Mouse (Mus musculus) MEL (cell line): ENCODE results near the gene Pcnx2. TPM values are rescaled to one million over a fixed set of nuclear protein-coding genes. Genes with fewer than 3 reads are reported as not detected.
A peak's percentile ranks its signal among the peaks of the same experiment; 100 is the strongest.

Experiments used
- DNase-seq: peaks from one replicate; pipeline ENCODE4 v3.0.0; 2011; ENCODE audit warnings: low read depth, low spot score
- H3K27ac ChIP-seq: 2 replicates; pipeline ENCODE4 v1.5.1; 2012; ENCODE audit warnings: low read depth, mild to moderate bottlenecking, control low read depth, low read length, moderate library complexity; ENCODE audit not compliant: control insufficient read depth
- H3K27me3 ChIP-seq, 2 experiments: fragments of 150-350 bp in 1 of 2; sonication (generic) in 1 of 2; 2 replicates each; pipeline ENCODE4 v1.6.1; 2012; ENCODE audit warnings: low read length in 2 of 2, mild to moderate bottlenecking in 2 of 2, improper control_type of control experiment in 1 of 2, moderate library complexity in 1 of 2; ENCODE audit not compliant: insufficient read depth in 2 of 2, control insufficient read depth in 1 of 2
- H3K36me3 ChIP-seq, 2 experiments: 2 replicates each; pipeline ENCODE4 v1.6.1; 2012 to 2014; ENCODE audit warnings: low read length in 2 of 2, improper control_type of control experiment in 1 of 2, inconsistent platforms in 1 of 2, mild to moderate bottlenecking in 1 of 2; ENCODE audit not compliant: insufficient read depth in 2 of 2, control insufficient read depth in 1 of 2
- H3K4me1 ChIP-seq, 2 experiments: fragments of 150-350 bp in 1 of 2; sonication (generic) in 1 of 2; 2 replicates each; pipeline ENCODE4 v1.6.1; 2012; ENCODE audit warnings: low read length in 2 of 2, improper control_type of control experiment in 1 of 2, mild to moderate bottlenecking in 1 of 2; ENCODE audit not compliant: insufficient read depth in 2 of 2, control insufficient read depth in 1 of 2
- H3K4me3 ChIP-seq, 2 experiments: fragments of 150-350 bp in 1 of 2; sonication (generic) in 1 of 2; 2 replicates each; pipeline ENCODE4 v1.5.1; 2012; ENCODE audit warnings: low read depth in 2 of 2, low read length in 2 of 2, mild to moderate bottlenecking in 2 of 2, moderate library complexity in 2 of 2, control low read depth in 1 of 2, improper control_type of control experiment in 1 of 2; ENCODE audit not compliant: control insufficient read depth in 1 of 2, insufficient read depth in 1 of 2
- H3K79me2 ChIP-seq: 2 replicates; pipeline ENCODE4 v1.6.1; 2012; ENCODE audit warnings: mild to moderate bottlenecking, low read length, moderate library complexity; ENCODE audit not compliant: control insufficient read depth, poor library complexity, insufficient read depth
- H3K9ac ChIP-seq: 2 replicates; pipeline ENCODE4 v1.6.1; 2012; ENCODE audit warnings: low read depth, mild to moderate bottlenecking, control low read depth, low read length, moderate library complexity; ENCODE audit not compliant: control insufficient read depth, poor library complexity, severe bottlenecking
- H3K9me3 ChIP-seq: fragments of 150-350 bp; sonication (generic); replicated peaks from 2 replicates; pipeline ENCODE4 v1.6.1; 2012; ENCODE audit warnings: mild to moderate bottlenecking, low read length, improper control_type of control experiment, moderate library complexity; ENCODE audit not compliant: insufficient read depth
- BHLHE40 ChIP-seq: IDR thresholded peaks from 2 replicates; pipeline ENCODE4 v1.6.1; 2012; ENCODE audit warnings: low read depth, mild to moderate bottlenecking, inconsistent platforms, low read length, improper control_type of control experiment, borderline replicate concordance
- CHD1 ChIP-seq: IDR thresholded peaks from 2 replicates; pipeline ENCODE4 v1.6.1; 2012; ENCODE audit warnings: low read depth, mild to moderate bottlenecking, inconsistent platforms, low read length, improper control_type of control experiment
- CTCF ChIP-seq, 3 experiments: IDR thresholded peaks in 2 of 3; conservative IDR thresholded peaks in 1 of 3; 2 replicates each; pipeline ENCODE4 v1.5.1; 2011 to 2012; ENCODE audit warnings: low read length in 3 of 3, low read depth in 2 of 3, mild to moderate bottlenecking in 2 of 3, improper control_type of control experiment in 1 of 3, inconsistent platforms in 1 of 3, mixed read lengths in 1 of 3, moderate library complexity in 1 of 3; ENCODE audit not compliant: control insufficient read depth in 1 of 3, insufficient read depth in 1 of 3, poor library complexity in 1 of 3, severe bottlenecking in 1 of 3
- E2F4 ChIP-seq: IDR thresholded peaks from 2 replicates; pipeline ENCODE4 v1.6.1; 2011; ENCODE audit warnings: low read depth, low read length, improper control_type of control experiment, borderline replicate concordance
- ETS1 ChIP-seq: IDR thresholded peaks from 2 replicates; pipeline ENCODE4 v1.6.1; 2012; ENCODE audit warnings: low read depth, mild to moderate bottlenecking, inconsistent platforms, low read length, improper control_type of control experiment, moderate library complexity
- GABPA ChIP-seq: IDR thresholded peaks from 2 replicates; pipeline ENCODE4 v1.6.1; 2012; ENCODE audit warnings: low read depth, mild to moderate bottlenecking, inconsistent platforms, low read length, improper control_type of control experiment, moderate library complexity
- HCFC1 ChIP-seq: IDR thresholded peaks from 2 replicates; pipeline ENCODE4 v1.6.1; 2012; ENCODE audit warnings: low read depth, mild to moderate bottlenecking, inconsistent platforms, low read length, improper control_type of control experiment, moderate library complexity
- JUND ChIP-seq: IDR thresholded peaks from 2 replicates; pipeline ENCODE4 v1.6.1; 2011; ENCODE audit warnings: low read depth, mild to moderate bottlenecking, improper control_type of control experiment, low read length
- KAT2A ChIP-seq: conservative IDR thresholded peaks from 2 replicates; pipeline ENCODE4 v1.6.1; 2012; ENCODE audit warnings: low read depth, low read length, improper control_type of control experiment, inconsistent platforms
- MAFK ChIP-seq: IDR thresholded peaks from 2 replicates; pipeline ENCODE4 v1.6.1; 2011; ENCODE audit warnings: low read depth, mild to moderate bottlenecking, low read length, improper control_type of control experiment, borderline replicate concordance
- MEF2A ChIP-seq: IDR thresholded peaks from 2 replicates; pipeline ENCODE4 v1.6.1; 2014; ENCODE audit warnings: low read depth, mild to moderate bottlenecking, inconsistent platforms, low read length, improper control_type of control experiment; ENCODE audit not compliant: poor library complexity, insufficient replicate concordance, severe bottlenecking; ENCODE audit errors: extremely low read depth
- MYB ChIP-seq: IDR thresholded peaks from 2 replicates; pipeline ENCODE4 v1.6.1; 2011; ENCODE audit warnings: mild to moderate bottlenecking, low read depth, low read length, improper control_type of control experiment
- POLR2A ChIP-seq, 2 experiments: IDR thresholded peaks; 2 replicates each; pipeline ENCODE4 v1.6.1; 2011 to 2012; ENCODE audit warnings: low read length in 2 of 2, mild to moderate bottlenecking in 2 of 2, control low read depth in 1 of 2, improper control_type of control experiment in 1 of 2, low read depth in 1 of 2, moderate library complexity in 1 of 2; ENCODE audit not compliant: control insufficient read depth in 1 of 2, insufficient read depth in 1 of 2, poor library complexity in 1 of 2
- POLR2AphosphoS5 ChIP-seq: IDR thresholded peaks from 2 replicates; pipeline ENCODE4 v1.6.1; 2012; ENCODE audit warnings: low read depth, borderline replicate concordance, mild to moderate bottlenecking, inconsistent platforms, low read length, moderate library complexity, mixed read lengths
- SIN3A ChIP-seq: IDR thresholded peaks from 2 replicates; pipeline ENCODE4 v1.6.1; 2012; ENCODE audit warnings: low read length, improper control_type of control experiment, inconsistent platforms
- SMC3 ChIP-seq: IDR thresholded peaks from 2 replicates; pipeline ENCODE4 v1.6.1; 2011; ENCODE audit warnings: low read depth, low read length, improper control_type of control experiment
- TBP ChIP-seq: IDR thresholded peaks from 2 replicates; pipeline ENCODE4 v1.8.0; 2011; ENCODE audit warnings: low read depth, low read length, improper control_type of control experiment
- USF1 ChIP-seq: IDR thresholded peaks from 2 replicates; pipeline ENCODE4 v1.6.1; 2014; ENCODE audit warnings: low read depth, mild to moderate bottlenecking, inconsistent platforms, low read length, improper control_type of control experiment, moderate library complexity
- ZC3H11A ChIP-seq: IDR thresholded peaks from 2 replicates; pipeline ENCODE4 v1.6.1; 2012; ENCODE audit warnings: low read depth, mild to moderate bottlenecking, inconsistent platforms, low read length, improper control_type of control experiment
- ZNF384 ChIP-seq: IDR thresholded peaks from 2 replicates; pipeline ENCODE4 v1.6.1; 2012; ENCODE audit warnings: low read depth, mild to moderate bottlenecking, inconsistent platforms, low read length, improper control_type of control experiment
- polyA plus RNA-seq, 2 experiments: library from polyadenylated mRNA; stranded (reverse) in 1 of 2; unstranded in 1 of 2; fragments of >175 nt in 1 of 2; fragments of >200 nt in 1 of 2; gene quantifications; 2 replicates each; pipeline versions ENCODE4 v1.2.1 to v1.2.4; 2012; ENCODE audit warnings: low replicate concordance in 2 of 2, low read depth in 1 of 2; ENCODE audit not compliant: insufficient read length in 2 of 2, insufficient read depth in 1 of 2, missing spikeins in 1 of 2
- total RNA-seq: library from RNA; depleted of rRNA; stranded (reverse); fragments of 300-350 nt; gene quantifications from 2 replicates; pipeline ENCODE4 v1.2.3, GENCODE M21; 2012

The Pcnx2 gene
- total and polyA plus RNA-seq, 3 experiments: 0.04 TPM; not detected in 2

DNA sequence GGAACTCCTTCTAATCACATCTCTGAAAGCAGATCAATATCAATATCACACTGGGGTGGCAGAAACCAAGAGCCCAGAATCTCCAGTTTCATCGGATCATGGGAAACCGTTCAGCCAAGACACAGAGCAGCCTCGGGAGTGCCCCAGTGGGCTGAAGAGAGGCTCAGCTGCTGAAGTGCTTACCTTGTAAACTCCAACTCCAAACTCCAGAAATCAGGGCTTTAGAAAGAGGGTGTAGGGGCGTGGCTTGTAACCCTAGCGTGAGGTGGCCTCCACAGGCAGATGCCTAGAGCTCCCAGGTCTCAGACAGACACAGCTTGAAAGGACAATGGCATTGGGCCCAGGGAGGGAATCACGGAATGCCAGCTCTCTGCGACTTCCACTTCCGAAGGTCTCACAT, 170.3 kb downstream of the Pcnx2 start:
- H3K9me3 ChIP-seq: no peaks in the 10 kb centered on the region
- no peaks in the 10 kb centered on the region; a peak in 1 of 4 replicates for H3K27me3 ChIP-seq
- peaks cover 0 to 13% of the 10 kb centered on the region in 2 experiments; a peak in 2 of 4 replicates for H3K4me1 ChIP-seq
- H3K36me3 ChIP-seq: peaks cover 0 to 5% of the 10 kb centered on the region in 2 experiments; a peak in 2 of 4 replicates
- H3K79me2 ChIP-seq: no peaks in the 10 kb centered on the region
- no peak overlapping the region for H3K9ac ChIP-seq
- H3K4me3 ChIP-seq: no peak overlapping the region
- no peak overlapping the region for H3K27ac ChIP-seq
- TF ChIP-seq ETS1: no peak
- TF ChIP-seq MYB: no peak
- TF ChIP-seq MAFK: no peak
- no peak for TF ChIP-seq KAT2A
- no peak for TF ChIP-seq JUND
- no peak for TF ChIP-seq HCFC1
- TF ChIP-seq POLR2A (IDR thresholded peaks at IDR 0.05; ENCODE audit: control insufficient read depth in 1 of 2, insufficient read depth in 1 of 2, low read depth in 1 of 2, low read length in 2 of 2, poor library complexity in 1 of 2): no peak
- no peak for TF ChIP-seq MEF2A
- no peak for TF ChIP-seq BHLHE40
- TF ChIP-seq GABPA: no peak
- TF ChIP-seq CTCF (IDR thresholded peaks at IDR 0.05 in 2 of 3, conservative IDR thresholded peaks at IDR 0.05 in 1 of 3; ENCODE audit: control insufficient read depth in 1 of 3, insufficient read depth in 1 of 3, low read depth in 2 of 3, low read length in 3 of 3, poor library complexity in 1 of 3, severe bottlenecking in 1 of 3): no peak
- TF ChIP-seq POLR2AphosphoS5: no peak
- no peak for TF ChIP-seq E2F4
- no peak for TF ChIP-seq ZNF384
- TF ChIP-seq ZC3H11A: no peak
- no peak for TF ChIP-seq USF1
- no peak for TF ChIP-seq TBP
- no peak for TF ChIP-seq SIN3A
- TF ChIP-seq SMC3: no peak
- TF ChIP-seq CHD1: no peak
- no peak for DNase-seq

DNA sequence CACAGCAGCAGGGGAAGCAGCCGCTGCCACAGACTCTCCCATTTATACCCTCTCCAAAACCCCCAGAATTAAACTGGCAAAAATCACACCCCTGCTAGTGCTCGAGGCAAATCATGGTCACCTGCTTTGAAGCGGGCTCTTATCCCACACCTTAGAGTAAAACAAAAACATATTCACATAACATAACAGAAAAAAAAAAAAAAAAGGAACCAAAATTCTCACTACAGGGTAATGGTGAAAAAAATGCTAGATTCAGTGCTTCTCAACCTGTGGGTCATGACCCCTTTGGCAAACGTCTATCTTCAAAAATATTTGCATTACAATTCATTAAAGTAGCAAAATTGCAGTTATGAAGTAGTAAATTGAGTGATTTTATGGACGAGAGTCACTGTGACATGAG, 171.1 kb downstream of the Pcnx2 start:
- DNase-seq: no peak
- Histone ChIP-seq H3K9ac (no peak overlapping the region), H3K9me3 (no peaks in the 10 kb centered on the region), H3K27me3 (no peaks in the 10 kb centered on the region; a peak in 1 of 4 replicates), H3K36me3 (peaks cover 0 to 5% of the 10 kb centered on the region in 2 experiments; a peak in 2 of 4 replicates), H3K79me2 (no peaks in the 10 kb centered on the region), H3K27ac (no peak overlapping the region), H3K4me3 (no peak overlapping the region; a peak in 1 of 4 replicates), H3K4me1 (peaks cover 0 to 13% of the 10 kb centered on the region in 2 experiments; a peak in 2 of 4 replicates)
- TF ChIP-seq TBP: no peak
- peak; percentile 58 for TF ChIP-seq ZNF384
